Mouse (Mus musculus) brain, embryonic 14.5 days (tissue): Measurements from ENCODE around the gene Sdsl.

ENCODE experiments used
- CTCF ChIP-seq: fragments of 200-500 bp; IDR thresholded peaks from 2 replicates; pipeline ENCODE4 v1.5.1; 2012; ENCODE audit warnings: inconsistent platforms, mild to moderate bottlenecking, moderate library complexity, borderline replicate concordance; ENCODE audit not compliant: insufficient read depth, insufficient read length; ENCODE audit errors: extremely low read depth
- POLR2A ChIP-seq: fragments of 200-500 bp; IDR thresholded peaks from 2 replicates; pipeline ENCODE4 v1.6.1; 2012; ENCODE audit warnings: mild to moderate bottlenecking, inconsistent platforms, borderline replicate concordance; ENCODE audit not compliant: poor library complexity, insufficient read depth, insufficient read length, severe bottlenecking; ENCODE audit errors: extremely low read depth

- TF ChIP-seq CTCF (no peak), POLR2A (no peak)
These were observed 15.6 kb downstream of the Sdsl start for GRCm38 (mm10) chr5:120456841-120457554.
